ENCODE assay signal across 25 mouse cellular contexts in the genomic region with DNA sequence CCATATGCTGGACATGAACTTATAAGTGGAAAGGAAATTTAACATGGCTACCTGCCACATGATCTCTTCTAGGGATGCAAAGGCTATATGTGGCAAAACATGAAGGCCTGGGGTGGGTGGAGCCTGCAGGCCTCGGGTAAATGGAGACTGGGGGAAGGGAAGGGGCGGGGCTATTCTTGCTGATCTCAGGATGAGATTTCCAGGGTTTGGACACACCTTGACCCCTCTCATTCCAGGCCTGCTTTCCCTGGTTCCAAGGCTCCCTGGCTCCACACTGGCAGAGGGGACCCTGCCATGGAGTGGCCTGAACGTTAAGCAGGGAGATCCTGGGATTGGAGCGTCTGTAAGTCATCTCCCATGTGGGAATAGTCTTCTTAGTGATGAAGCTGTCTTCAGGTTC. TPM values are rescaled to one million over a fixed set of nuclear protein-coding genes. Genes with fewer than 3 reads are reported as not detected.
DNase-seq lines count a peak whose midpoint lies in the region; ATAC-seq and TF ChIP-seq lines count a peak whose summit lies in the region.
"Had no signal": no experiment of that assay in that cellular context is flagged by ENCODE, and none has a peak within 500 bp of the region (broad histone marks: within the 10 kb centered on the region; RNA-seq: fewer than 3 reads in every experiment).

No protein-coding gene starts in this region.

- TF ChIP-seq CTCF in intestine, postnatal 0 days (IDR thresholded peaks at IDR 0.05; ENCODE audit: low read depth) = no peak
- TF ChIP-seq CTCF in liver, postnatal 0 days (IDR thresholded peaks at IDR 0.05; ENCODE audit: low read depth) = no peak

- peak; percentile 66 for DNase-seq in heart, adult 11 months
- no peak for DNase-seq in heart, adult 9 months (ENCODE audit: low spot score in 2 of 2)
- DNase-seq in liver, postnatal 0 days = peak; percentile 11
- DNase-seq in neural tube, embryonic 10.5 days (ENCODE audit: extremely low spot score, low spot score) = peak; percentile 6
- DNase-seq: adrenal gland, adult 8-10 months; adrenal gland, postnatal 14 days; adrenal gland, postnatal 36 days; B cell, adult 2 months; cerebellum, adult 11-12 months; cerebellum, adult 2 months; cerebellum, adult 9-10 months; cerebellum, postnatal 10 days; cerebellum, postnatal 25 days had no signal

- no peaks in the 10 kb centered on the region for H3K36me3 ChIP-seq in intestine, postnatal 0 days (ENCODE audit: control insufficient read depth, insufficient read depth)
- H3K36me3 ChIP-seq in intestine, embryonic 15.5 days = no peaks in the 10 kb centered on the region
- H3K36me3 ChIP-seq in liver, postnatal 0 days (replicated peaks; ENCODE audit: insufficient read depth, low read length) = no peaks in the 10 kb centered on the region
- no peaks in the 10 kb centered on the region for H3K36me3 ChIP-seq in liver, embryonic 12.5 days
- H3K36me3 ChIP-seq in neural tube, embryonic 15.5 days = no peaks in the 10 kb centered on the region
- H3K36me3 ChIP-seq: embryonic facial prominence, embryonic 10.5 days; embryonic facial prominence, embryonic 12.5 days; G1E had no signal

- TF ChIP-seq EP300 in liver, postnatal 0 days (IDR thresholded peaks at IDR 0.05; ENCODE audit: low read depth) = no peak

- H3K4me2 ChIP-seq in intestine, postnatal 0 days (replicated peaks; ENCODE audit: low read depth) = no peak overlapping the region
- no peak overlapping the region for H3K4me2 ChIP-seq in intestine, embryonic 15.5 days (replicated peaks)
- H3K4me2 ChIP-seq in liver, postnatal 0 days (ENCODE audit: low read depth, low read length) = no peak overlapping the region
- H3K4me2 ChIP-seq in liver, embryonic 12.5 days = no peak overlapping the region
- no peak overlapping the region for H3K4me2 ChIP-seq in neural tube, embryonic 15.5 days
- H3K4me2 ChIP-seq: embryonic facial prominence, embryonic 12.5 days; forebrain, embryonic 13.5 days had no signal

- H3K27me3 ChIP-seq in intestine, postnatal 0 days (replicated peaks; ENCODE audit: control insufficient read depth, insufficient read depth, low read length) = no peaks in the 10 kb centered on the region
- H3K27me3 ChIP-seq in intestine, embryonic 15.5 days (replicated peaks) = no peaks in the 10 kb centered on the region
- no peaks in the 10 kb centered on the region for H3K27me3 ChIP-seq in liver, postnatal 0 days (ENCODE audit: insufficient read depth, low read length)
- H3K27me3 ChIP-seq in liver, embryonic 12.5 days (replicated peaks) = no peaks in the 10 kb centered on the region
- H3K27me3 ChIP-seq in neural tube, embryonic 15.5 days (replicated peaks) = no peaks in the 10 kb centered on the region
- H3K27me3 ChIP-seq: CH12.LX; embryonic facial prominence, embryonic 12.5 days; forebrain, embryonic 13.5 days; Patski had no signal

- no peak overlapping the region for H3K9ac ChIP-seq in intestine, postnatal 0 days (ENCODE audit: low read depth, low read length)
- no peak overlapping the region for H3K9ac ChIP-seq in intestine, embryonic 15.5 days
- no peak overlapping the region for H3K9ac ChIP-seq in liver, postnatal 0 days (replicated peaks)
- H3K9ac ChIP-seq in liver, embryonic 12.5 days = no peak overlapping the region
- H3K9ac ChIP-seq in neural tube, embryonic 15.5 days (replicated peaks) = no peak overlapping the region
- H3K9ac ChIP-seq: embryonic facial prominence, embryonic 12.5 days; forebrain, embryonic 13.5 days had no signal

- no peak overlapping the region for H3K27ac ChIP-seq in intestine, postnatal 0 days (ENCODE audit: low read depth, low read length)
- H3K27ac ChIP-seq in intestine, embryonic 15.5 days = no peak overlapping the region
- no peak overlapping the region for H3K27ac ChIP-seq in liver, postnatal 0 days (ENCODE audit: low read depth)
- H3K27ac ChIP-seq in liver, embryonic 12.5 days = no peak overlapping the region
- H3K27ac ChIP-seq in neural tube, embryonic 15.5 days (replicated peaks) = no peak overlapping the region
- H3K27ac ChIP-seq: embryonic facial prominence, embryonic 10.5 days; embryonic facial prominence, embryonic 12.5 days; forebrain, embryonic 13.5 days had no signal

- 0 out of 2 replicates have a peak, but pooled peaks cover 4% of the 10 kb centered on the region for H3K4me1 ChIP-seq in intestine, postnatal 0 days (replicated peaks; ENCODE audit: control insufficient read depth, insufficient read depth, low read length)
- H3K4me1 ChIP-seq in intestine, embryonic 15.5 days (replicated peaks) = no peaks in the 10 kb centered on the region
- no peaks in the 10 kb centered on the region for H3K4me1 ChIP-seq in liver, postnatal 0 days (ENCODE audit: insufficient read depth)
- peaks cover 7% of the 10 kb centered on the region; the same call in 1 of the 2 replicates for H3K4me1 ChIP-seq in liver, embryonic 12.5 days
- H3K4me1 ChIP-seq in neural tube, embryonic 15.5 days = 0 out of 2 replicates have a peak, but pooled peaks cover under 1% of the 10 kb centered on the region
- H3K4me1 ChIP-seq: embryonic facial prominence, embryonic 12.5 days had no signal

- WGBS in intestine, postnatal 0 days = 72% methylated on average over 4 of the region's 4 CpGs
- WGBS in intestine, embryonic 15.5 days = 82% methylated on average over 4 of the region's 4 CpGs
- 77% methylated on average over 4 of the region's 4 CpGs for WGBS in liver, postnatal 0 days (ENCODE audit: insufficient replicate concordance)
- WGBS in liver, embryonic 12.5 days (ENCODE audit: insufficient replicate concordance) = 71% methylated on average over 4 of the region's 4 CpGs
- WGBS in neural tube, embryonic 15.5 days = 87% methylated on average over 4 of the region's 4 CpGs

- ATAC-seq in intestine, postnatal 0 days = 0 out of 2 replicates have a peak, but pooled peaks have one; percentile 31
- ATAC-seq in intestine, embryonic 15.5 days = no peak
- ATAC-seq in liver, postnatal 0 days = no peak
- no peak for ATAC-seq in liver, embryonic 12.5 days
- no peak for ATAC-seq in neural tube, embryonic 15.5 days (ENCODE audit: low FRiP score)
- ATAC-seq: activated CD4-positive, CD25-positive, alpha-beta regulatory T cell, adult 4 months; CD4-positive, CD25-positive, alpha-beta regulatory T cell, adult 4 months; forebrain, embryonic 13.5 days; Patski had no signal

- H3K9me3 ChIP-seq in intestine, postnatal 0 days (ENCODE audit: control insufficient read depth) = no peaks in the 10 kb centered on the region
- no peaks in the 10 kb centered on the region for H3K9me3 ChIP-seq in intestine, embryonic 15.5 days
- H3K9me3 ChIP-seq in liver, postnatal 0 days (ENCODE audit: low read length) = no peaks in the 10 kb centered on the region
- no peaks in the 10 kb centered on the region for H3K9me3 ChIP-seq in liver, embryonic 12.5 days (replicated peaks)
- no peaks in the 10 kb centered on the region for H3K9me3 ChIP-seq in neural tube, embryonic 15.5 days (replicated peaks)
- H3K9me3 ChIP-seq: embryonic facial prominence, embryonic 10.5 days; embryonic facial prominence, embryonic 12.5 days; forebrain, embryonic 13.5 days; G1E had no signal

- no peak overlapping the region for H3K4me3 ChIP-seq in intestine, postnatal 0 days (ENCODE audit: low read depth, low read length)
- no peak overlapping the region for H3K4me3 ChIP-seq in intestine, embryonic 15.5 days (replicated peaks)
- H3K4me3 ChIP-seq in liver, postnatal 0 days (ENCODE audit: low read depth, low read length) = no peak overlapping the region
- no peak overlapping the region for H3K4me3 ChIP-seq in liver, embryonic 12.5 days
- no peak overlapping the region for H3K4me3 ChIP-seq in neural tube, embryonic 15.5 days (replicated peaks)
- H3K4me3 ChIP-seq: embryonic facial prominence, embryonic 10.5 days; embryonic facial prominence, embryonic 12.5 days; forebrain, embryonic 13.5 days had no signal

RNA-seq across cellular contexts. Expression of gene Dyrk2, which starts 21.5 kb away (rescaled TPM):
- 13.0 and 16.1 TPM in 2 replicates for polyA plus RNA-seq in intestine, postnatal 0 days (2015; fragmentation: Nextera tagmentation; extraction: Ambion mirVana)
- polyA plus RNA-seq in intestine, embryonic 15.5 days (2015; fragmentation: Nextera tagmentation; extraction: Ambion mirVana) = 9.5 TPM in 2 replicates
- 5.7 and 7.3 TPM in 2 replicates for polyA plus RNA-seq in liver, postnatal 0 days (2015; fragmentation: Nextera tagmentation; extraction: Ambion mirVana)
- polyA plus RNA-seq in liver, embryonic 12.5 days (2016; fragmentation: Nextera tagmentation; extraction: Ambion mirVana) = 2.9 and 3.5 TPM in 2 replicates
- polyA plus RNA-seq in neural tube, embryonic 15.5 days (2015; fragmentation: Nextera tagmentation; extraction: Ambion mirVana) = 11.3 TPM in 2 replicates

Comparison
In these comparisons a context has a peak if more than half of its experiments do, and no peak if none do; other contexts are left out.
1. DNase-seq: peak in heart, adult 11 months (single experiment), liver, postnatal 0 days (single experiment) and neural tube, embryonic 10.5 days (single experiment); none in heart, adult 9 months (0 of 2).